Mouse (Mus musculus): ENCODE results near the gene E2f7.
A peak's percentile ranks its signal among the peaks of the same experiment; 100 is the strongest.
"Not testable (repeated sequence)": the region's sequence is repeated elsewhere in the genome, so short reads cannot be mapped to it uniquely, and the experiment has no call there.

E2f7 gene

GRCm38 (mm10) chr10:110744686-110745639 is at the start of gene E2f7:
Gene E2f7 (plus strand): TSS chr10:110745439.
- DNase-seq (ENCODE audit: low spot score in 2 of 2): peak; percentile 82 to 85

- DNase-seq (ENCODE audit: low spot score in 2 of 2): no peak
Measured at GRCm38 (mm10) chr10:110701276-110701675, 44.0 kb upstream of the E2f7 start.

DNA sequence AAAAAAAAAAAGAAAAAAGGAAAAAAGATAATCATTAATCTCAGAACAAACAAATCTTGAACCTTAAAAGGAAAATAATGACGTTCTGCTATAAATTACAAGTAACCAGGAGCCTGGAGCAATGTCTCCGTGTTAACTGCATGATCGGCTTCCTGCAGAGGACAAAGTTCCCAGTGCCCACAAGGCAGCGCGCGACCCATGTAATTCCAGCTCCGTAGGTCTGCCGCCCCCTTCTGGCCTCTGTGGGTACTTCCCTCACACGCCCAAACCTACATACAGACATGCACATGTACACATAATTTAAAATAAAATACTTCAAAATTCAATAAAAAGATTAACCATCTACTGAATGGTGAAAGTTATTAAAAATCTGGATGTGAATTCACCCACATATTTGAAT is 39.6 kb upstream of the E2f7 start:
- DNase-seq (ENCODE audit: low spot score in 2 of 2): no peak

- no peak for DNase-seq (ENCODE audit: low spot score in 2 of 2)
Measured at GRCm38 (mm10) chr10:110707390-110708113, 37.7 kb upstream of the E2f7 start.

DNA sequence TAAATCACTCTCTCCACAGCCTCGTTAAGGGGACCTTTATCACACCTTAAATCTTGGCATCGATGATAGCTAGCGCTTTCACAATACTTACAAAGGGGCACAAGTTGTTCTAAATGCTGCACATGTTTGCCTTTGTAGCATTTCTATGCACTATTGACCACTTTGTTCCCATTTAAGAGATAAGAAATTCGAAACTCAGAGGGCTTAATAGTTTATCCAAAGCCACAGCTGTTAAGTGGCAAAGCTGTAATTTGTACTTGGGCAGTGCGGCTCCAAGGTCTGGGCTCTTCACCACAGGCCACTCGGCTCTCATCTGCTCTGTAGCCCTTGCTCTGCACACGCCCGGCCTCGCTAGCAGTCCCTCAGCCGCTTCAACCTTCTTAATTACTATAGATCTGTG is 28.4 kb upstream of the E2f7 start:
- no peak for DNase-seq (ENCODE audit: low spot score in 2 of 2)

- DNase-seq (ENCODE audit: low spot score in 2 of 2): no peak
Measured at GRCm38 (mm10) chr10:110726431-110726830, 18.8 kb upstream of the E2f7 start.

DNA sequence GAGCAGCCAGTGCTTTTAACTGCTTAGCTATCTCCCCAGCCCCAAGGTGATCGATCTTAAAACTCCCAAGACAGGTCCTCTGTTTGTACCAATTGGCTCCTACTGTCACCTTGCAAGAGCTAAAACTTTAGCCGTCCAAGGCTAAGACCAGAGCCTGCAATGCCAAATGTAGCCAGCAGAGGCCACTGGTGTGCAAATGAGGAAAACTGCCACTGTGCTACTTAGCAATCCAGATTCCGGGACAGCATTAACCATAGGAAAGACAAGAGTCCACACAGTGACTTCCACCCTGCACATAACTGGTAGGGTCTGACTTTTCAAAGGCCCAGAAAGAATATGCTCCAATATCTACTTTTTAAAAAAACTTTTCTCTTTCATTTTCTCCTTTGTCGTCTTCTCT is 17.4 kb upstream of the E2f7 start:
- no peak for DNase-seq (ENCODE audit: low spot score in 2 of 2)

- peak; percentile 36 to 44 for DNase-seq (ENCODE audit: low spot score in 2 of 2)
Measured at GRCm38 (mm10) chr10:110733343-110733742, 11.9 kb upstream of the E2f7 start.

GRCm38 (mm10) chr10:110743701-110744100 is 1.5 kb upstream of the E2f7 start:
- no peak for DNase-seq (ENCODE audit: low spot score in 2 of 2)

DNA sequence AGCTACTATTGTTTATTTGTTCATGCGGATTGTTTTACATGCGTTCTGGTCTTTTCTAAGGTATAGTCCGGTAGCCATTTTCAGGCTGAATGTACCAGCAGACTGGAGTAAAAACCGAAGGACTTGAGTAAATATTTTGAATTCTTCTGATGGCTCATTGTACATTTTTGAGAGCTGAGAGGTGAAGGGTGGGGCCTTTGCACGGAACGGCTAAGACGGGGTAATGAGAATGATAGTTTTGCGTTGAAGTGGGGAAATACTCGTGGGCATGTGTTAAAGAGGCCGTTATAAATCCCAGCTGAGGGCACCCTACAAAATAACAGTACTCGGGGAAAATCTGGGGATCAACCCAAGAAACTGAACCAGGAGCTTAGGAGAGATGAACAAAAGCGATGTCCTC is 1.1 kb upstream of the E2f7 start:
- no peak for DNase-seq (ENCODE audit: low spot score in 2 of 2)

DNA sequence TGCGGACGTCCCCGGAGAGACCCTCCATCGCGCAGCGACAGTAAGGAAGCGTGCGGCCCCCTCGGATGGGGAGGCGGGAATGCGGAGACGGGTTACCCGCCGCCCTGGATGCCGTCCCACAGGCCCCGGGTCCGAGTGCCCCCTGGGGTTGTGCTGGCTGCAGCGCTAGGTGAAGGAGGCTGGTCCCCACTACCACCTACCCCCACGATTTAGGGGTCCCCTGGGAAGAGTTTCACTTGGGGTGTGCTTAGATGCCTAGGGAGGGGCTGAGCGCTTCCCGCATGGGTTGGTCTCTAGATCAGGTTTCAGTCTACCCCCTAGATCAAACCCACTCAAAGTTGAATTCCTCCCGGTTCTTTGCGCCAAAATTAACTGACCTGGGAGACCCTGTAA is 397 bp downstream of the E2f7 start:
- no peak for DNase-seq (ENCODE audit: low spot score in 2 of 2)

DNA sequence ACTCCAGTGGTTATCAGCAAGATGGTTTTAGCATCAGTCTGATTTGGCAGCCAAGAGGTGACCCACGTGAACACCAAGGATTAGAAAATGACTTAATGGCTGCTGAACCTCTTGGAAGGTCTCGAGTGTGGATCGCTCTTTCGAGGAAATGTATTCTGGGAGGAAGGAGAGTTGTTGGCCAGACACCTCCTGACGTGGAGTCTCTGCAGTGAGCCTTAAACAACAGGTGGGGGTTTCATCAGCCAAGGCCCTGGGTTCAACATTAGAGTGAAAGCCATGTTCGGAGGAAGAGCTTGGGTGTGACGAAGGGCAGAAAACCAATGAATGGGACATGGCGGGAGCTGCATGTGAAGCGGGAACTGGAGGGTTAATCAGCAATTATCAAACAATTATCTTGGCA is 3.8 kb downstream of the E2f7 start:
- no peak for DNase-seq (ENCODE audit: low spot score in 2 of 2)

GRCm38 (mm10) chr10:110749510-110750305 is 4.5 kb downstream of the E2f7 start:
- no peak for DNase-seq (ENCODE audit: low spot score in 2 of 2)

DNA sequence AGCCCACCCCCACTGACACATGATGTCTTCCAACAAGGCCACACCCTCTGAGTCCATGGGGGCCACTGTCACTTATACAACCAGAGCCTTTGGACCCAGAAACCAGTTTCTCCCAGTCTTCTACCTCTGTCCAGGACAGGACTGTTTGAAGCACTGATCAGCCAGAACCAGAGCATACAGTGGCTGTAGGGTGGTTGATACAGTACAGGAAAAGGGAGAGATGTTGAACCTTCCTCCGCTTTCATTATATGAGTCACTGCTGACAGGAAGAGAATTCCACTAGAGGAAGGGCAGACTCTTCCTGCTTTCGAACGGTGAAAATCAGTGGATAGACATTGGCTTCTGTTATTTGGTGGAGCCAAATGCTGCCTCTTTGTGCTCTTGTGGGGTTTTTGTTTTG is 7.6 kb downstream of the E2f7 start:
- no peak for DNase-seq (ENCODE audit: low spot score in 2 of 2)

DNA sequence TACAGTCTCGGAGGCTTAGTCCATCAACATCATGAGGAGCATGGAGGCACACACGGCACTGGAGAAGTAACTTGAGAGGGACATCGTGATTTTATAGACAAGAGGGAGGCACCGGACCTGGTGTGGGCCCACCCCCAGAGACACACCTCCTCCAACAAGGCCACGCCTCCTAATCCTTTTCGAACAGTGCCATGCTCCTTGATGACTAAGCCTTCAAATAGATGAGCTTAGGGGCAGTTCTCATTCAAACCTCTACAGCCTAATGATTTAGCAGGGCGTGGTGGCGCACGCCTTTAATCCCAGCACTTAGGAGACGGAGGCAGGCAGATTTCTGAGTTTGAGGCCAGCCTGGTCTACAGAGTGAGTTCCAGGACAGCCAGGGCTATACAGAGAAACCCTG is 10.3 kb downstream of the E2f7 start:
- no peak for DNase-seq (ENCODE audit: low spot score in 2 of 2)

GRCm38 (mm10) chr10:110756271-110756793 is 11.1 kb downstream of the E2f7 start:
- DNase-seq (ENCODE audit: low spot score in 2 of 2): no peak

DNA sequence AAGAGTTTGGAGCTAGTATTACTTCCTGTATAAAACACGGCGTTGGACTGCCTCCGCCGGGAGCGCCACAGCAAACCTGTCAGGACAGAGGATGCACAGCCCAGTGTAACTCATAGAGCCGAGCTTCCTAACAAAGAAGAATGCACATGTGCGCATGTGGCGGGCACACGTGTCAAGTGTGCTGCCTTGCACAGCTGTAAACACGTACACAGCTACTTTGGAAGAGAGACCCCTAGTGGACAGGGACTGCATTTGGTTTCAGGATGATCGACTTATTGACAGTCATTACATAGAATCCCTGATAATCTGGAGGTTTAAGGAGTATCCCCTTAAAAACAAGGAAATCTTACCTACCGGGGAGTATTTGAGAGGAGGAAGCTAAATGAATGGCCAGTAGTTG is 15.3 kb downstream of the E2f7 start:
- not testable (repeated sequence) for DNase-seq (ENCODE audit: low spot score in 2 of 2)

DNA sequence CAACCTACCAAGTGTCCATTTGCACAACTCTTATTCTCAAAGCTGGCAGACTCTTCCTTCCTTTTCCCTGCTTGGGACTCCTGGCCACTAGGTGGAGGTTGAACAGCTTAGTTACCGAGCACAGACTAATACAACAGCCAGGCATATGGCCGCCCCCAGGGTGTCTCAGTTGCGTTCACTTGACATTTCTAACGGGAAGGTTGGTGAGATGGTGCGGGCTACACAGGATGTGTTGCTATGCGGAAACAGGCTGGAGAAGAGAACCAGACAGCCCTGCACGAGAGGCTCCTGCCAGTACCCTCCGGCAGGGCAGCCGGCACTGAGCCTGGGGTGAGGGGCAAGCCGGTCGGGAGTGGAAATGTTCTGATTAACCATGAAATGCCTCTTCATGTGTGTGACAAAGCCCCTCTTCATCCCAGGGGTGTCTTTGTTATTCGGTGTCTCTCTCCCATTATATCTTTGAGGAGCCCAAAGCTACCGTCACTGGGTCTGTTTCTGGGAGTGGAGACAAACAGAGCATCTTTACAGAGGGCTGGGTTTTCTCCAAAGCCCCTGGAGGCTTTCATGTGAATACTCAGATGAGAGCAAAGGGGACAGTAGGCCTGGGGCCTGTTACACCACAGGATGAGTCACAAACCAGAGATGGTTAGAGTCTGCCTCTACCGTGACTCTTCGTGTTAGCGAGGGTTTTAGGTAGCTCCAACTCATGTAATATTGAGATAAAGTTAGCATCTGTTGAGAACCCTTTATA is 17.1 kb downstream of the E2f7 start:
- DNase-seq (ENCODE audit: low spot score in 2 of 2): no peak

GRCm38 (mm10) chr10:110763416-110763815 is 18.2 kb downstream of the E2f7 start:
- no peak for DNase-seq (ENCODE audit: low spot score in 2 of 2)

GRCm38 (mm10) chr10:110769538-110769937 is 24.3 kb downstream of the E2f7 start:
- no peak for DNase-seq (ENCODE audit: low spot score in 2 of 2)

GRCm38 (mm10) chr10:110773201-110773600 is 28.0 kb downstream of the E2f7 start:
- DNase-seq (ENCODE audit: low spot score in 2 of 2): no peak

All from right cerebral cortex, postnatal 36 days (tissue).